Mouse (Mus musculus): ENCODE measurements around the gene Jarid2. TPM values are rescaled to one million over a fixed set of nuclear protein-coding genes. Genes with fewer than 3 reads are reported as not detected.

Jarid2 gene
- polyA plus RNA-seq, 1 experiment from 2014 or later: 26.5 TPM

- Histone ChIP-seq H3K4me3 (ENCODE audit: low read depth, low read length) (no peak overlapping the region), H3K4me1 (ENCODE audit: control insufficient read depth, insufficient read depth, low read length) (no peaks in the 10 kb centered on the region; the same call in 1 of the 2 replicates), H3K9me3 (ENCODE audit: control insufficient read depth, low read depth, low read length) (no peaks in the 10 kb centered on the region), H3K27me3 (ENCODE audit: control insufficient read depth, insufficient read depth, low read length) (no peaks in the 10 kb centered on the region), H3K27ac (ENCODE audit: low read length) (no peak overlapping the region), H3K9ac (replicated peaks; ENCODE audit: low read depth, low read length) (no peak overlapping the region), H3K4me2 (replicated peaks; ENCODE audit: low read depth, low read length) (no peak overlapping the region), H3K36me3 (ENCODE audit: control insufficient read depth, insufficient read depth, low read length) (no peaks in the 10 kb centered on the region; the same call in none of the 2 replicates)
- no peak for ATAC-seq (ENCODE audit: insufficient number of reproducible peaks, insufficient read depth, low FRiP score, low read depth)
- WGBS: 77% methylated on average over 3 of the region's 3 CpGs
Measured at GRCm38 (mm10) chr13:44775396-44775795, 46.1 kb downstream of the Jarid2 start.

- H3K9ac ChIP-seq (replicated peaks; ENCODE audit: low read depth, low read length): no peak overlapping the region
- no peak overlapping the region for H3K4me3 ChIP-seq (ENCODE audit: low read depth, low read length)
- H3K27ac ChIP-seq (ENCODE audit: low read length): no peak overlapping the region
- no peaks in the 10 kb centered on the region; the same call in none of the 2 replicates for H3K36me3 ChIP-seq (ENCODE audit: control insufficient read depth, insufficient read depth, low read length)
- 80% methylated on average over 1 of the region's 1 CpGs for WGBS
- no peak overlapping the region for H3K4me2 ChIP-seq (replicated peaks; ENCODE audit: low read depth, low read length)
- H3K9me3 ChIP-seq (ENCODE audit: control insufficient read depth, low read depth, low read length): no peaks in the 10 kb centered on the region
- no peaks in the 10 kb centered on the region; the same call in 1 of the 2 replicates for H3K4me1 ChIP-seq (ENCODE audit: control insufficient read depth, insufficient read depth, low read length)
- no peaks in the 10 kb centered on the region for H3K27me3 ChIP-seq (ENCODE audit: control insufficient read depth, insufficient read depth, low read length)
- ATAC-seq (ENCODE audit: insufficient number of reproducible peaks, insufficient read depth, low FRiP score, low read depth): no peak
Measured at GRCm38 (mm10) chr13:44780506-44780905, 51.2 kb downstream of the Jarid2 start.

- 90% methylated on average over 2 of the region's 2 CpGs for WGBS
- no peaks in the 10 kb centered on the region for H3K27me3 ChIP-seq (ENCODE audit: control insufficient read depth, insufficient read depth, low read length)
- H3K4me2 ChIP-seq (replicated peaks; ENCODE audit: low read depth, low read length): no peak overlapping the region
- H3K27ac ChIP-seq (ENCODE audit: low read length): no peak overlapping the region
- no peaks in the 10 kb centered on the region; the same call in none of the 2 replicates for H3K36me3 ChIP-seq (ENCODE audit: control insufficient read depth, insufficient read depth, low read length)
- H3K9me3 ChIP-seq (ENCODE audit: control insufficient read depth, low read depth, low read length): no peaks in the 10 kb centered on the region
- no peak overlapping the region for H3K9ac ChIP-seq (replicated peaks; ENCODE audit: low read depth, low read length)
- peaks cover 5% of the 10 kb centered on the region; the same call in 1 of the 2 replicates for H3K4me1 ChIP-seq (ENCODE audit: control insufficient read depth, insufficient read depth, low read length)
- H3K4me3 ChIP-seq (ENCODE audit: low read depth, low read length): no peak overlapping the region
- no peak for ATAC-seq (ENCODE audit: insufficient number of reproducible peaks, insufficient read depth, low FRiP score, low read depth)
Measured at GRCm38 (mm10) chr13:44781126-44781525, 51.9 kb downstream of the Jarid2 start.

GRCm38 (mm10) chr13:44784551-44784950 lies 55.3 kb downstream of the Jarid2 start:
- Histone ChIP-seq H3K4me1 (ENCODE audit: control insufficient read depth, insufficient read depth, low read length) (peaks cover 12% of the 10 kb centered on the region), H3K36me3 (ENCODE audit: control insufficient read depth, insufficient read depth, low read length) (no peaks in the 10 kb centered on the region; the same call in 1 of the 2 replicates), H3K4me2 (replicated peaks; ENCODE audit: low read depth, low read length) (no peak overlapping the region), H3K9me3 (ENCODE audit: control insufficient read depth, low read depth, low read length) (no peaks in the 10 kb centered on the region), H3K9ac (replicated peaks; ENCODE audit: low read depth, low read length) (no peak overlapping the region), H3K4me3 (ENCODE audit: low read depth, low read length) (no peak overlapping the region), H3K27ac (ENCODE audit: low read length) (no peak overlapping the region), H3K27me3 (ENCODE audit: control insufficient read depth, insufficient read depth, low read length) (no peaks in the 10 kb centered on the region)
- 88% methylated on average over 1 of the region's 1 CpGs for WGBS
- ATAC-seq (ENCODE audit: insufficient number of reproducible peaks, insufficient read depth, low FRiP score, low read depth): no peak

GRCm38 (mm10) chr13:44786291-44786690 lies 57.0 kb downstream of the Jarid2 start:
- ATAC-seq (ENCODE audit: insufficient number of reproducible peaks, insufficient read depth, low FRiP score, low read depth): no peak
- Histone ChIP-seq H3K9me3 (ENCODE audit: control insufficient read depth, low read depth, low read length) (no peaks in the 10 kb centered on the region), H3K4me1 (ENCODE audit: control insufficient read depth, insufficient read depth, low read length) (peaks cover 12% of the 10 kb centered on the region), H3K36me3 (ENCODE audit: control insufficient read depth, insufficient read depth, low read length) (no peaks in the 10 kb centered on the region; the same call in 1 of the 2 replicates), H3K4me2 (replicated peaks; ENCODE audit: low read depth, low read length) (no peak overlapping the region), H3K27ac (ENCODE audit: low read length) (no peak overlapping the region), H3K27me3 (ENCODE audit: control insufficient read depth, insufficient read depth, low read length) (no peaks in the 10 kb centered on the region), H3K9ac (replicated peaks; ENCODE audit: low read depth, low read length) (no peak overlapping the region), H3K4me3 (ENCODE audit: low read depth, low read length) (no peak overlapping the region)
- 29% methylated on average over 4 of the region's 4 CpGs for WGBS

GRCm38 (mm10) chr13:44788352-44789125 lies 59.3 kb downstream of the Jarid2 start:
- no peak overlapping the region for H3K4me3 ChIP-seq (ENCODE audit: low read depth, low read length)
- no peaks in the 10 kb centered on the region for H3K27me3 ChIP-seq (ENCODE audit: control insufficient read depth, insufficient read depth, low read length)
- no peak overlapping the region for H3K27ac ChIP-seq (ENCODE audit: low read length)
- H3K36me3 ChIP-seq (ENCODE audit: control insufficient read depth, insufficient read depth, low read length): no peaks in the 10 kb centered on the region; the same call in 1 of the 2 replicates
- H3K4me2 ChIP-seq (replicated peaks; ENCODE audit: low read depth, low read length): no peak overlapping the region
- H3K9me3 ChIP-seq (ENCODE audit: control insufficient read depth, low read depth, low read length): no peaks in the 10 kb centered on the region
- 87% methylated on average over 9 of the region's 9 CpGs for WGBS
- no peak overlapping the region for H3K9ac ChIP-seq (replicated peaks; ENCODE audit: low read depth, low read length)
- H3K4me1 ChIP-seq (ENCODE audit: control insufficient read depth, insufficient read depth, low read length): peaks cover 16% of the 10 kb centered on the region
- ATAC-seq (ENCODE audit: insufficient number of reproducible peaks, insufficient read depth, low FRiP score, low read depth): no peak

GRCm38 (mm10) chr13:44789982-44790381 lies 60.7 kb downstream of the Jarid2 start:
- no peak for ATAC-seq (ENCODE audit: insufficient number of reproducible peaks, insufficient read depth, low FRiP score, low read depth)
- peaks cover 21% of the 10 kb centered on the region for H3K4me1 ChIP-seq (ENCODE audit: control insufficient read depth, insufficient read depth, low read length)
- no peaks in the 10 kb centered on the region for H3K36me3 ChIP-seq (ENCODE audit: control insufficient read depth, insufficient read depth, low read length)
- no peak overlapping the region for H3K4me3 ChIP-seq (ENCODE audit: low read depth, low read length)
- H3K9ac ChIP-seq (replicated peaks; ENCODE audit: low read depth, low read length): no peak overlapping the region
- no peaks in the 10 kb centered on the region for H3K27me3 ChIP-seq (ENCODE audit: control insufficient read depth, insufficient read depth, low read length)
- no peak overlapping the region for H3K4me2 ChIP-seq (replicated peaks; ENCODE audit: low read depth, low read length)
- H3K27ac ChIP-seq (ENCODE audit: low read length): no peak overlapping the region
- H3K9me3 ChIP-seq (ENCODE audit: control insufficient read depth, low read depth, low read length): no peaks in the 10 kb centered on the region
- WGBS: 49% methylated on average over 2 of the region's 2 CpGs

- H3K4me2 ChIP-seq (replicated peaks; ENCODE audit: low read depth, low read length): no peak overlapping the region
- H3K4me1 ChIP-seq (ENCODE audit: control insufficient read depth, insufficient read depth, low read length): peaks cover 19% of the 10 kb centered on the region
- 70% methylated on average over 3 of the region's 3 CpGs for WGBS
- H3K36me3 ChIP-seq (ENCODE audit: control insufficient read depth, insufficient read depth, low read length): no peaks in the 10 kb centered on the region
- no peak for ATAC-seq (ENCODE audit: insufficient number of reproducible peaks, insufficient read depth, low FRiP score, low read depth)
- no peak overlapping the region for H3K9ac ChIP-seq (replicated peaks; ENCODE audit: low read depth, low read length)
- H3K27ac ChIP-seq (ENCODE audit: low read length): no peak overlapping the region
- no peaks in the 10 kb centered on the region for H3K27me3 ChIP-seq (ENCODE audit: control insufficient read depth, insufficient read depth, low read length)
- H3K9me3 ChIP-seq (ENCODE audit: control insufficient read depth, low read depth, low read length): no peaks in the 10 kb centered on the region
- no peak overlapping the region for H3K4me3 ChIP-seq (ENCODE audit: low read depth, low read length)
Measured at GRCm38 (mm10) chr13:44792361-44792892, 63.2 kb downstream of the Jarid2 start.
